Mouse (Mus musculus): ENCODE data around the gene Sult2a4. TPM values are rescaled to one million over a fixed set of nuclear protein-coding genes. Genes with fewer than 3 reads are reported as not detected.

The Sult2a4 gene
- polyA plus RNA-seq (2012; rRNA removed), result not detected in 2 replicates

DNA sequence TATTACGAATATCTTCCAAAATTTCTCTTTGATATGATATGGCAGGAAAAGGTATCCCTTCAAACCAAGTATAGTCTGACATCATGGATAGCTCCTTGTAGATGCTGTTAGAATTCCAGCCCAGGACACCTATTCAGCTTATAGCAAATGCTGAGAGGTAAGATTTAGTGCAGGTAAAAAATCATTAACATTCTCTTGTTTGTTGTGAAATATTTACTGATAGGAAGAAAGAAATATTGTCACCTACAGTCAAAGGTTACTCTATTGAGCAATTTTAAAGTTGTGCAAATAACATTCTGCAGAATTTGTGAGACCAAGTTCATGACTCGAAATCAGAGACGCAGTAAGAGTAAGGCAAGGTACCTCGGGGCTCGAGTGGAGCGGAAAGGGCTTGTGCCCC is at the start of gene Sult2a4:
Sult2a4 (minus strand) TSS at position 101 of the 400 bp plus-strand sequence.

Other genes with a start within 250 kb of the Sult2a4 start
- 0.33 and 0.42 TPM in 2 replicates for gene Sult2a1, start 152.2 kb downstream of the Sult2a4 start, polyA plus RNA-seq (2012; rRNA removed)
- 0.07 and 0.16 TPM in 2 replicates for gene Sult2a3, start 133.4 kb upstream of the Sult2a4 start, polyA plus RNA-seq (2012; rRNA removed)

Measured in liver, embryonic 14 days (tissue).